Mouse (Mus musculus): ENCODE results near the gene Rbl1. TPM values are rescaled to one million over a fixed set of nuclear protein-coding genes. Genes with fewer than 3 reads are reported as not detected.

Gene Rbl1
- total and polyA plus RNA-seq, 3 experiments: 17.8 to 18.1 TPM; not detected in 1

DNA sequence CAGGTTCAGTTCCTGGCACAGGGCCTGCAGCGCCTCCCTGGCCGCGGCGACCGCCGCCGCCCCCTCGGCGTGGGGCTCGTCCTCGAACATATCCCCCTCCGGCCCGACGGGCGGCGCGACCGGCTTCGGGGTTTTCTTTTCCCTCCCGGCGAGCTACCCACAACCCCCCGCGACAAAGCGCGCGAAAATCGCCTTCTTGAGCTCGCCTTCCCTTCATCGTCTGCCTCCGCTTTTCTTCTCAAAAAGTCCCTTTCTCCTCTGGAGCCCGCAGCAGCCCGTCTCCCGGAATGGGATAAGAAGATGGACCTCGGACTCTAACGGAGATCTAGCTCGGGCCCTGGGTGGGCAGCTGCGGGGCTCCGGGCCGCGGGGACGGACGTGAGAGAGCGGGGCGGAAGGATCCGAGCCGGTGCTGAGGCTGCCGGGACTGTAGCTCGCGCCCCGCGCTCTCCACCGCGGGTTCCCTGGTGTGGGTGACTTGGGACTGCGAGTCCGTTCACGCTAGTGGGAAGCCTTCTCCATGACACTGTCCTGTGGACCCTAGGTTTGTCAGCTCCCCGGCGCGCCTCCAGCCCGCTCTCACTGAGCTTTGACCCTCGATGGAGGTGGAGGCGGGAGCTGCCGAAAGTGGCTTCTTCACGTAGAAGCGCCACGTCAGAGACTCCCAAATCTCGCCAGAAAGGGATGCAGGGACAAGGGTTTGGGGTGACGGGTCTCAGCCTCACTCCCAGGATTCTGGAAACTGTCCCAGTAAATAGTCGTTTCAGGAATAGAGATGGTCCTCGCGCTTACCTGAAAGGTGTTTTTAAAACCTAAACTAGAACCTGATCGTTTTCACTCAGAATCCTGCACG is at the start of gene Rbl1 (continued):
- TF ChIP-seq BHLHE40 (IDR thresholded peaks at IDR 0.05; ENCODE audit: borderline replicate concordance, low read depth, low read length) (no peak), HCFC1 (IDR thresholded peaks at IDR 0.05; ENCODE audit: low read depth, low read length) (peak; percentile 66; the same call in 1 of the 2 replicates), SMC3 (IDR thresholded peaks at IDR 0.05; ENCODE audit: low read depth, low read length) (no peak), POLR2AphosphoS2 (IDR thresholded peaks at IDR 0.05; ENCODE audit: low read length) (peak; percentile 93), USF1 (IDR thresholded peaks at IDR 0.05; ENCODE audit: low read depth, low read length) (no peak)

- H3K9ac ChIP-seq (ENCODE audit: control insufficient read depth, low read depth, low read length, poor library complexity, severe bottlenecking): no peak overlapping the region
- TF ChIP-seq CTCF (IDR thresholded peaks at IDR 0.05 in 2 of 3, conservative IDR thresholded peaks at IDR 0.05 in 1 of 3; ENCODE audit: control insufficient read depth in 1 of 3, insufficient read depth in 1 of 3, low read depth in 2 of 3, low read length in 3 of 3, poor library complexity in 1 of 3, severe bottlenecking in 1 of 3) (no peak), USF2 (IDR thresholded peaks at IDR 0.05; ENCODE audit: borderline replicate concordance in 1 of 2, insufficient read depth in 1 of 2, low read depth in 1 of 2, low read length in 2 of 2) (no peak), KAT2A (conservative IDR thresholded peaks at IDR 0.05; ENCODE audit: low read depth, low read length) (no peak), ETS1 (IDR thresholded peaks at IDR 0.05; ENCODE audit: low read depth, low read length) (no peak), GATA1 (IDR thresholded peaks at IDR 0.05; ENCODE audit: low read depth, low read length) (no peak), ZNF384 (IDR thresholded peaks at IDR 0.05; ENCODE audit: low read depth, low read length) (no peak), ZKSCAN1 (IDR thresholded peaks at IDR 0.05; ENCODE audit: low read depth, low read length) (no peak)
- H3K27me3 ChIP-seq (ENCODE audit: control insufficient read depth in 1 of 2, insufficient read depth in 2 of 2, low read length in 2 of 2): peaks cover 6 to 7% of the 10 kb centered on the region in 2 experiments; a peak in 3 of 4 replicates
- H3K9me3 ChIP-seq (replicated peaks; ENCODE audit: insufficient read depth, low read length): no peaks in the 10 kb centered on the region
- H3K36me3 ChIP-seq (ENCODE audit: control insufficient read depth in 1 of 2, insufficient read depth in 2 of 2, low read length in 2 of 2): no peaks in the 10 kb centered on the region; a peak in 1 of 4 replicates
- peaks cover 0 to 7% of the 10 kb centered on the region in 2 experiments; a peak in 2 of 4 replicates for H3K4me1 ChIP-seq (ENCODE audit: control insufficient read depth in 1 of 2, insufficient read depth in 2 of 2, low read length in 2 of 2)
- H3K4me3 ChIP-seq (ENCODE audit: control insufficient read depth in 1 of 2, insufficient read depth in 1 of 2, low read depth in 2 of 2, low read length in 2 of 2): no peak overlapping the region
- no peak overlapping the region for H3K27ac ChIP-seq (ENCODE audit: control insufficient read depth, low read depth, low read length)
- no peak for DNase-seq (ENCODE audit: low read depth, low spot score)
- no peaks in the 10 kb centered on the region for H3K79me2 ChIP-seq (ENCODE audit: control insufficient read depth, insufficient read depth, low read length, poor library complexity)
These were observed 43.8 kb upstream of the Rbl1 start for GRCm38 (mm10) chr2:157248111-157248510.

DNA sequence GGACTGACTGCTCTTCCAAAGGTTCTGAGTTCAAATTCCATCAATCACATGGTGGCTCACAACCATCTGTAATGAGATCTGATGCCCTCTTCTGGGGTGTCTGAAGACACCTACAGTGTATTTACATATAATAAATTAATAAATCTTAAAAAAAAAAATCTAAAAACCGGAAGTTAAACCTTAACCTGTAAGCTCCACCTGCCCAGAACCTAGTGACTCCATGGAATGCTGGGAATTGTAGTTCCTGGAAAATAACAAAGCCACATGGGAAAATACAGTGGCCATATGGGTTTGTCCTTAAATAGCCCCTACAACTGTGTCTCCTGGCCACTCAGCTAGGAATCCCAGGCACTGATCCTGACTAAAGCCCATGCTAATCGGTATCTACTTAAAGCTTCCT is 41.3 kb upstream of the Rbl1 start:
- Histone ChIP-seq H3K27ac (ENCODE audit: control insufficient read depth, low read depth, low read length) (no peak overlapping the region), H3K36me3 (ENCODE audit: control insufficient read depth in 1 of 2, insufficient read depth in 2 of 2, low read length in 2 of 2) (no peaks in the 10 kb centered on the region; a peak in 1 of 4 replicates), H3K9me3 (replicated peaks; ENCODE audit: insufficient read depth, low read length) (no peaks in the 10 kb centered on the region), H3K4me3 (ENCODE audit: control insufficient read depth in 1 of 2, insufficient read depth in 1 of 2, low read depth in 2 of 2, low read length in 2 of 2) (no peak overlapping the region), H3K27me3 (ENCODE audit: control insufficient read depth in 1 of 2, insufficient read depth in 2 of 2, low read length in 2 of 2) (peaks cover 0 to 3% of the 10 kb centered on the region in 2 experiments; a peak in 1 of 4 replicates), H3K9ac (ENCODE audit: control insufficient read depth, low read depth, low read length, poor library complexity, severe bottlenecking) (no peak overlapping the region), H3K4me1 (ENCODE audit: control insufficient read depth in 1 of 2, insufficient read depth in 2 of 2, low read length in 2 of 2) (peaks cover 0 to 7% of the 10 kb centered on the region in 2 experiments; a peak in 2 of 4 replicates), H3K79me2 (ENCODE audit: control insufficient read depth, insufficient read depth, low read length, poor library complexity) (no peaks in the 10 kb centered on the region)
- no peak for DNase-seq (ENCODE audit: low read depth, low spot score)
- TF ChIP-seq KAT2A (conservative IDR thresholded peaks at IDR 0.05; ENCODE audit: low read depth, low read length) (peak; percentile 40; the same call in 1 of the 2 replicates), ZNF384 (IDR thresholded peaks at IDR 0.05; ENCODE audit: low read depth, low read length) (peak; percentile 76), HCFC1 (IDR thresholded peaks at IDR 0.05; ENCODE audit: low read depth, low read length) (peak; percentile 87), USF1 (IDR thresholded peaks at IDR 0.05; ENCODE audit: low read depth, low read length) (no peak), CHD2 (IDR thresholded peaks at IDR 0.05; ENCODE audit: low read length) (no peak)

All from MEL (cell line).